Mouse (Mus musculus) liver, embryonic 14.5 days (tissue): ENCODE measurements around the gene Vmac.

Source experiments
- CTCF ChIP-seq: IDR thresholded peaks from 2 replicates; pipeline ENCODE4 v1.5.1; 2016; ENCODE audit warnings: antibody characterized with exemption, low read depth, control low read depth
- EP300 ChIP-seq: IDR thresholded peaks from 2 replicates; pipeline ENCODE4 v1.6.1; 2016; ENCODE audit warnings: antibody characterized with exemption, low read depth

DNA sequence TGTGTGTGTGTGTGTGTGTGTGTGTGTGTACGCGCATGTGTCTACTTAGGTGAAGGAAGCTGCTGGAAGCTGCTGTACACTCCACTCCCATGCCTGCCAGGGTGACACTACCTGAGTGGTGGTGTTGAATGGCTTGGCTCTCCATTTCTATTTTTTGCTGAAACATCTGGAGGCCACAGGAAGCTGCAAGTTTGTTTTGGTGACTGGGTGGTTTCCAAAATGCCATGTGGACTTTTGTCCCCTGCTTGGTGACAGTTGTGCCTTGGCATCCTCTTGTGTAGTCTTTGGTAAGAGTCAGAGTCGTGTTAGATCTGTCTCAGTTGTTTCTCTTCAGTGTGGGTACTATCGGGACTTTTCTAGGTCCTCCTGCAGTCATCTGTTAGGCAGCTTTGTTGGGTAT lies 31.0 kb downstream of the Vmac start:
- no peak for TF ChIP-seq CTCF
- TF ChIP-seq EP300 = no peak
